Mouse (Mus musculus) adrenal gland, adult (tissue): ENCODE results near the gene Pde7b.

Experiments used
- DNase-seq, 2 experiments: peaks; one replicate each; pipeline ENCODE4 v3.0.0; 2022 to 2023; ENCODE audit warnings: low spot score in 1 of 2; ENCODE audit not compliant: inconsistent age in 2 of 2

Pde7b gene

GRCm38 (mm10) chr10:20372046-20372445 lies 352.8 kb downstream of the Pde7b start:
- no peak for DNase-seq

GRCm38 (mm10) chr10:20362450-20363118 lies 362.3 kb downstream of the Pde7b start:
- DNase-seq: no peak

GRCm38 (mm10) chr10:20361542-20362449 lies 363.1 kb downstream of the Pde7b start:
- DNase-seq: peak in 1 of 2 experiments; percentile 56

GRCm38 (mm10) chr10:20348894-20349293 lies 376.0 kb downstream of the Pde7b start:
- DNase-seq: no peak
